Mouse (Mus musculus) cerebellum, postnatal 10 days (tissue): ENCODE data around the gene Gm20721.
"Not testable (repeated sequence)": the region's sequence is repeated elsewhere in the genome, so short reads cannot be mapped to it uniquely, and the experiment has no call there.

Experiments used
- DNase-seq, 2 experiments: peaks; one replicate each; pipeline ENCODE4 v3.0.0; 2021; ENCODE audit warnings: mixed read lengths in 2 of 2

Gm20721 gene

DNA sequence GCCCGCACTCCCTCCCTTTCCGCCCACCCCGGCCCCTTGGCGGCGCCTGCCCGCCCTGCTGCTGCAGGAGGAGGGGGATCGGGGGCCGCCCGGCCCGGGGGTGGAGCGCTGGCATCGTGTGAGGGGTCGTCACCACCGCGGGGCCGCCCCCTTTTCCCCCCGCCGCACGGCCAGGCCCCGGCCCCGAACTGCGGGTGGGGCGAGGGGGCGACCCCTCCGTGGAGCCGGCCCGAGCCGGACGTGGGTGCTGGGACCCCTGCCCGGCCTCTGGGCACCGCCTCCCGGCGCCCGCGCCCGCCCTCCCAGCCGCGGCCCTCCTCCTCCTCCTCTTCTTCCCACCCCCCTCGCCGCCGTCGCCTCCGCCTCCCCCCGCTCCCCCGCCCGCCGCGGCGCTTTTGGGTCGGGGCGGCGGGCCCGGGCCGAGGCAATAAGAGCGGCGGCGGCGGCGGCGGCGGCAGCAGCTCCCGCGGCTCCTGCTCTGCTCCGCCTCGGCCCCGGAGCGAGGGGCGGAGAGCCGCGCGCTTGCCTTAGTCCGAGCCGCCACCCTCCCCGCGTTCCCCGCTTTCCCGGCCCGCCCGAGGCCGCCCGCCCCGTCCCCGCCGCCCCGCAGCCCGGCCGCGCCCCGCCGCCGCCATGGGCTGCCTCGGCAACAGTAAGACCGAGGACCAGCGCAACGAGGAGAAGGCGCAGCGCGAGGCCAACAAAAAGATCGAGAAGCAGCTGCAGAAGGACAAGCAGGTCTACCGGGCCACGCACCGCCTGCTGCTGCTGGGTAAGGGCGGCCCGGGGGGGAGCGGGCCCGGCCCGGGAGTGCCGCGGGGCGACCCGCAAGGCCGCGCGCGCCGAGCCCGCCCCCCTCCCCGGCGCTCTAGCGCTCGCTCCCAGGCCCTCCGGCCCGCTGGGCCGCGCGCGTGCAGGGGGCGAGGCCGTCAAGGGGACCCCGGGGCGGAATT is 16.6 kb downstream of the Gm20721 start:
- DNase-seq: peak; percentile 90 to 95

DNA sequence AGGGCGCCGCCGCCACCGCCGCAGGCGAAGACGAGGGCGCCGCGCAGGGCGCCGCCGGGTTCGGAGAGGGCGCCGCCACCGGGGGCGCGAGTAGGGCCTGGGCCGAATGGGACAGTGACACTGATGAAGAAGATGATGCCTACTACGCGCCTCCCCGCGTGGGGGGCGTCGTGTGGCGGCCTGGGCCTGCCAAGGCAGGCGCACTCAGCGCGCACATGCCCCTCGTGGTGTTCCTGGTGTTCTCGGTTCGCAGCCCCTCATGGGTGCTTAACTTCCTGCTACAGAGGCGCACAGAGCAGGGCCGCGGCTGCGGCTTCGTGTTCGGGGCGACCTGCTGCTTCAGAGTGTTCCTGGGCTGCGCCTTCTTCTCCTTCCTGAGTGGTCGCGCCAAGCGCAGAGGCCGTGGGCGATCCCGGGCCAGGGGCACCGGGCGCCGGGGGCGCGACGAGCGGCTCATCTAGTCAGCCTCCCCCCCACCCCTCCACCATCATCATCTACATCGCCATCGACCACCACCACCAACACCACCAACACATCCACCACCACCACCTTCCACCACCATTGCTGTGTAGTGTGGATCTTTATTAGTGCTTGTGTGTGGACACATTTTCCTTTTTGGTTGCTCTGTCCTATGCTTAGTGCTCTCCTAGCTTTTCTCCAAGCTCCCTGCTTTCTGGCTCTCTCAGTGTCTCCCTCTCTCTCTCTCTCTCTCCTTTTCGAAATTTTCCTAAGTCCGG is 17.4 kb downstream of the Gm20721 start:
- DNase-seq: peak; percentile 48 to 55

DNA sequence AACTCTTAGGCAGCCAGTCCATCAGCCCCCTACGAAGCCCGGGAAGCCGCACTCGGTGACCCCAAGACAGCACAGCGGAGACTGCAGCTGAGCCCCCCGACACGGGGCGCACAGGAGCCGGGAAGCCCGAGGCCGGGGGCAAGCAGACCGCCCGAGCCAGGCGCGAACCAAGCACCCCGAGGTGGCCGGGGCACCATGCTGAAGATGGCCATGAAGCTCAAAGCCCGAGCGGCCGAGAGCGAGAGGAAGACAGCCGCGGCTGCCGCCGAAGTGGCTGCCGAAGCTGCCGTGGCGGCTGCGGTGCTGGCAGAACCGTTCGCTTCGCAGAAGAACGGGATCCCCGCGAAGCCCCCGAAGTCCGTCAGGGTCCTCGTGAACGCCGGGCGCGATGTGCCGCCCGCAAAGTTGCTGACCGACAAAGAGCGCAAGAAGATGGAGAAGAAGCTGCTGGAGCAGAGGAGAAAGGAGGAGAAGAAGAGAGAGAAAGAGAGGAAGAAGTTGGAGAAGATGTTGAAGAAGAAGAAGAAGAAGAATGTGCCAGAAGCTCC is 18.1 kb downstream of the Gm20721 start:
- peak; percentile 32 to 39 for DNase-seq

DNA sequence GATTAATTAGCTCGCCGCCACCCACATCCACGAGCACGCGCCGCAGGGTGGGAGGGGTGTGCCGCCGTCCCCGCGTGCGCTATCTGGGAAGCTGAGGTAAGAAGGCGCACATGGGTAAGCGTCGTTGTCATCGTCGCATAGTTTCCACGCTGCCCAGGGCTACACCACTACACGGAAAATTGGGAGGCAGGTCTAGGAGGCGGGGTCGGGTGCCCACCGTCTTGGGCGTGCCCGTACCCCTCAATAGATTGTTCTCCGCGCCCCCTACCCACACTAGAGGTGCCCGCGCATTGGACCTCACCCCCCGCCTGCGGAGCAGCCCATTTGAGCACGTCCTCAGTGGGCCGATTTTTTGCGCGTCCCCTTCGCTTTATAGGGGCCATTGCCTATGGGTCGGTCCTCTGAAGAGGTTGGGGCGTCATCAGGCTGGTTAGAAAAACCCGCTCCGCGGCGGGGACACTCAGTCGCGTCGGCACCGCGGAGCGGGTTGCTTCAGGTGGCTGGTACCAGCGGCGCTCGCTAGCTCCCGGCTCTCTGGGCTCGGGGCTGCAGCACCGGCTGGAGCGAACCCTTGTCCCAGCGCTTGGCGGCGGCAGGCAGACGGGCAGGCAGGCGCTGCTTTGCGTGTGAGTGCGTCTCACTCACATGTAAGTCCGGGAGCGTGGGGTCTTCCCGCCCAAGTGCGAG is 19.1 kb downstream of the Gm20721 start:
- DNase-seq: peak; percentile 82 to 83

DNA sequence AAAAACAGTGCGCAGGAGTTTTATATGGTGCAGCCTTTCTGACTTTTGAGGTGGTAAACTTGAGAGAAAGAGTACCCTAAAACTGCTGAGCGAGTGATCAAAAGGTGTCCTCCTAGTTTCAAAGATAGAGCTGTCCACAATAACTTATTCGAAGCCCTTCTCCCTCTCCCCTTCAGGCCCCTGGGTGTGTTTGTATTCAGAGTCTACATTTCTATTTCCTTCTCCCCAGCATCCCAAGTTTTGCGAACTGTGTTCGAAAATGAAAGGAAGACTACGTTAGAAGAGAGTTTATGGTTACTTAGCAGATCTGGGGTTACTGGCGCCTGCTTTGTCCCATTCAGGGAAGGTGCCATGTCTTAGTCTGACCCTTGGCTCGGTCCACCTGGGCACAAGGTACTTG is 20.0 kb downstream of the Gm20721 start:
- DNase-seq: no peak

DNA sequence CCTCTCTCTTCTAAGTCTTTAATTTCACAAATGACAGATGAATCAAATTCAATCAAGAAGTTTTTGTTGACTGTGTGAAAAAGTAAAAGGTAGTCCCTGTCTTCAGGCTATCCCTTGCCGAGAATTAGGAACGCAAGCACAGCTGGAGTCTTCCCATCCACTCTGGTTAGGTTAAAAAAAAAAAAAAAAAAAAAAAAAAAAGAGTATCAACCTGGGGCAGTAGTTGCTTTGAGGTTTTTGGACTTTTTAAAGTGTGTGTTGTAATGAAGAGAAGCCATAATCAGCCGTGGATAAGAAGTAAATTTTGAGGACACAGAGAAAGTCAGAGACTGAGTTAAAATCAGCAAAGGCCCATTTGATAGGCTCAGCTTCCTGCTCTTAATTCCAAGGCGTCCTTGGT is 20.5 kb downstream of the Gm20721 start:
- DNase-seq: no peak

DNA sequence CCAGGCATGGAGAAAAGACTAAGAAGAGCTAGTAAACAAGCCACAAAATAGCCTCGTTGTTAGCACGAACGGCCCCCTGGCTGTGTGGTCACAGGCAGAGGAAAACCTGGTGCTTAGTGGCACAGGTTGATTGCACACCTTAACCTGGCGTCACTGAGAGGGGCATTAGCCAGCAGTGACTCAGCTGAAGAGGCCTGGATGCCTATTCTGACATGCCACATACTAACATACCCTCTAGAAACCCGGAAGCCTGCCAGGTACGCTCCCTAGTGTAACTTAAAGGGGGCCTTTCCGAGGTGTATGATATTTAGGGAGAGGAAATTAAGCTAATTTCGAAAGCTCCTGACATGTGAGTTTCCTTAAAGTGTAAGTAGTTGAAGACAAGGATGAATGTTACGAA is 29.9 kb downstream of the Gm20721 start:
- DNase-seq: no peak

DNA sequence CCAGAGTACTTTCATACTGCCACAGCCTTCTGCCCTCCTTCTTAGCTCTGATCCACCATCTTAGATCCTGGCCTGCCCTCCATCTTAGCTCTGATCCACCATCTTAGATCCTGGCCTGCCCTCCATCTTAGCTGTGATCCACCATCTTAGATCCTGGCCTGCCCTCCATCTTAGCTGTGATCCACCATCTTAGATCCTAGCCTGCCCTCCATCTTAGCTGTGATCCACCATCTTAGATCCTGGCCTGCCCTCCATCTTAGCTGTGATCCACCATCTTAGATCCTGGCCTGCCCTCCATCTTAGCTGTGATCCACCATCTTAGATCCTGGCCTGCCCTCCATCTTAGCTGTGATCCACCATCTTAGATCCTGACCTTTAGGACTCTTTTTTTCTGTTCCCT is 31.1 kb downstream of the Gm20721 start:
- not testable (repeated sequence) for DNase-seq

DNA sequence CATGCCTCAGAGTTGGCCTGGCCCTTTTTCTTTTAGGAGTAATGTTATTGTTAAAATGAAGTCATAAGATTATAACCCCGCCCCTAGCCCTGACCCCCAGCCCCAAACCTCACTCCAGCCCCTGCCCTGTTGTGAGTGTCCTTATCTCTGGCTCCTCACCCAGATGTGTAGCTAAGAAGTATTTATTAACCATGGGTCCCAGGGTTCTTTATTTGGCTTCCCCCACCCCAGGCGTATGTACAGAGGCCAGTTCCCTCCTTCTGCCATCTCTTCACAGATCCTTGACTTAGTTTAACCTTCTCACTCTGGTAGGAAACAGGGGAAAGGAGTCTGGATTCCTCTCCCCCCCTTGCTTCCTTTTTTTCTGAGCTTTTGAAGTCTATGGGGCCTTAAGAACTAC is 33.9 kb downstream of the Gm20721 start:
- DNase-seq: no peak

DNA sequence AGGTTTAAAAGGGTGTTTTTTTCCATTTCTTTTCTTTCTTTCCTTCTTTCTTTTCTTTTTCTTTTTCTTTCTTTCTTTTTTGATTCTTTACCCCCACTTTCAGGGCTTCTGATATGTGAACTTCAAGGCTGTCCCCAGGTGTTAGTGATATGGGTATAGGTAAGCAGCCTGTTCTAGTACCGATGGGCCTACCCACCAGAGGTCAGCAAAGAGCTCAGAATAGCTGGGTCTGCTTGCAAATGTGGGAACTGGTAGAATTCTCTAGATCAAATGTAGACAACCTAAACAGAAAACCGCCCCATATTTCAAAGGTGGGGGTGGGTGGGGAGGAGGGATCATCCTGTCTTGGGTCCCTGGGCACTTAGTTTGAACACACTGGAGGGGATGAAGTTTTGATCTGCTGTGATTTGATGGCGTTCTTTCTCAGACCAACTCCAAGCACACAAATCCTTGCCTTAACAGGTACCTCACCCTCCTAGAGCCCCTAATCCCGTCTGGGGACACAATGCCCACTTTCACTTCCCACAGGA is 34.3 kb downstream of the Gm20721 start:
- peak; percentile 91 to 93 for DNase-seq

DNA sequence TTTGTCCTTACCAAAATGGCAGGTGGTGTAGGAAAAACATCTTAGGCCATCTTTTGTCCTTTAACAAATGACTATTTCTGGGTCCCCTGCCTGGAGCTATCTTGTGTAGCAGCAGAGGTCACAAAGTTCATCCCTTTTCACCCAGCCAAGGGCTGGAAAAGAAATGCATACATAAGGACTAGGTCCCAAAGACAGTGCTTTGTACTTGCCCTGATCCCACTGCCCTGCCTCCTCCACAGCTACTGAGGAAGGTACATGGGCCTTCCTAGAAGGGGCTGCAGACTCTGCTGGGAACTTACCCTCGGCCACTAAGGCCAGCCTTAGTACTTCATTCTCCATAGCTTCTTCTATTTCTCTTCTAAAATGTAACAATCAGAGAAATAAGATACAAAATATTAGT is 34.9 kb downstream of the Gm20721 start:
- DNase-seq: no peak

DNA sequence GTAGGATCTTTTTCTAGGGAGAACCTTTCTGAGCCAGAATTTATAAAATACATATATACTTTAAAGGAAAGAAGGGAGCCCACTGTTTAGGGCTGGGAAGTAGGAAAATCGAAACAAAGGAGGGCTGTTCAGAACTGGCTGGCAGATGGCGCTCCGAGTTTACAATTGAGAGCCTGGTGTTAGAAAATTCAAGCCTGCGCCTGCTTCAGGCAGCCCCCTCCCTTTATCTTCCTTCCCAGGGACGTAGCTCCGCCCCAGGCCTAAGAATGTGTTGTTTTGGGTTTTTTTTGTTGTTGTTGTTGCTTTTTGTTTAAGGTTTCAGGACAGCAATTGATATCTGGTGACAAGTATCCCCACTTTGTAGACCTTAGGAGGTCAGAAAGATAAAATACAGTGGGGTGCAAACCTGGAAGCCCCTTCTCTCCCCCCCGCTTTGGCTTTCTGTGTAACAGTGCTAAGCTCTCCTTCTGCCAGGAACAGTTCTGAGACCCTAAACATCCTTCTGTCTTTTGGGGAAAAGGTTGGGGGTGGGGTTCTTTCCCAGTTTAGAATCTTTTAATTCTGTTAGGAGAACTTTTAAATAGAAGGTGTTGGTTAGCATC is 35.5 kb downstream of the Gm20721 start:
- peak; percentile 81 to 82 for DNase-seq

DNA sequence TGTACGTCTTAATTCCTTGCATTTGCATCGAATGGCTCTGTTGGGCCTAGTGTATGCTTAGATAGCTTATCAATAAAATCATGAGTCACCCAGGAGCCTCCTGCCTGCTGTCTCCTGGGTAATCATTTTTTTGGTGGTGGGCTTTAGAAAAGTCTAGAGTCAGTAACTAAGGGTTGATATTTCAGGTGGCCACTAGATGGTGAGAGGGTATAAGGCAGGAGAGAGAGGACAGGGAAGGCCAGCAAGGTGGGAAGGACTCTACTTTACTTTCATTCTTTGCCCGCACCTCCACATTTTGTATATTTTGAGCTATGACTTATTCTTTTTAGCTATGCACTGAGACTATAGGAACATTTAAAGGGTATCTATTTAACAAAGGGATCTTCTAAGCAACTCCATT is 38.6 kb downstream of the Gm20721 start:
- DNase-seq: no peak

DNA sequence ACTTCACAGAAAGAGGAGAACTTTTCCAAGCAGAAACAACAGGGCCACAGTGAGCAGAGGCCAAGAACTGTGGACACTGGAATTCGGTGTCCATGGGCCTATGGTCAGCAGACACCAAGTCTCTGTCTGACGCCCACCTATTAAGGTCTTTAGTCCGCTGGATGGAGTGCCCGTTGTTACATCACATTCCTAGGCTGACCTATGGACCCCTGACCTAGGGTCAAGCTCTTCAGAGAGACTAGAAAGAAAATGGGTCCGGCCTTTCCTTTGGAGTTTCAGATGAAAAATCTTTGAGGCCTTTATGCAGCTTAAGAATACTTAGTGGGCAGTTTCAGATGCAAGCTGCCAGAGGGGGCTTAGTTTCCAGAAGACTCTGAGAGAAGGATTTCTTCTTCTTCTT is 40.9 kb downstream of the Gm20721 start:
- DNase-seq: no peak

DNA sequence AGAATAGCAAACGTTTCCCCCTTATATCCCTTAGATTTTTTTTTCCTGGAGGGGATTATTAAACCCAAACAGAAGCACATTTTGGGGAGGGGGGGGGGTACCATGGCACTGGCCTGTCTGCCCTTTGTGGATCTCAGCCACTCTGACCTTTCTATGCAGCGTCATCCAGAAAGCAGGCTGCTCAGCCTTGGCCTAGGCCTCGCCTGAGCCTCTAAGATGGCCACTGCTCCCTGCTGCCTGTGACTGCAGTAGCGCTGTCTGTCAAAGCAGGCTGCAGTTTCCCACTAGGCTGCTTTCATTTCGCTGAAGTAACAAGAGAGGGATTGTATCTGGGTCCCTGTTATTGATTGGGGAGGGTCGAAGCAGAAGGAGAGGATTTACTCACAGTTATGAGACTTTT is 44.0 kb downstream of the Gm20721 start:
- no peak for DNase-seq

DNA sequence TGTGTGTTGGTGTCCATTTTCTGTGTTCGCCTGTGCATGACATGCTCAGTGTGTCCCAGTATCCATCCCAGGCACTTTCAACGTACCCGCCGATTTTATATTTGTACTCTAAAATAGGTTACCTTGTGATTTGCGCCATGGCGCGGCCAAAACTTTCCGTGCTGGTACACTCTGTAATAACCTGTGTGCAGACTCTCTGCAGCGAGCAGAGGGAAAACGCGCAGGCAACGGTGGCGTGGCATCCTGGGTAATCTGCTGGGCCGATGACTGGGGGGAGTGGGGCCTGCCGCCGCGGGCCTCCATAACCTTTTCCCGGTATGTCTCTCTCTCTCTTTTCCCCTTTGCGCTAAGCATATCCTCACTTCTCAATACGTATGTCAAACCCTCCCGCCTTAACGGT is 45.8 kb downstream of the Gm20721 start:
- no peak for DNase-seq

DNA sequence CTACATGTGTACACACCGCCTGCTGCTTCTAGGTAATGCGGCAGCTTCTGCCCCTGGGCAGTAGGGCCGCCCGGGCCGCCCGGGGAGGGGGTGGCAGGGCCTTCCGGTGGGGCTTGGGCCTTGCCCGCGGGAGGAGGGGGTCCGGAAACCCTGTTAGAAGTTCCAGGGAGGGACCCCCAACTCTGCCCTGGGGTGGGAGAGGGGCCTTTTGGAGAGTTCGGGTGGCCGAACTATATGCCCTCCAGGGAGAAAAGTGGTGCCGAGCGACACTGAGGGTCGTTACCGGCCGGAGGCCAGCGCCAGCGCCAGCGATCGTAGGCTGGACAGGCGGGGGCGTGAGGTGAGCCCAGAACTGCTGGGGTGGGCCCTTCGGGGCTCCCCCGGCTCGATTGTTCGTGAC is 46.3 kb downstream of the Gm20721 start:
- no peak for DNase-seq

DNA sequence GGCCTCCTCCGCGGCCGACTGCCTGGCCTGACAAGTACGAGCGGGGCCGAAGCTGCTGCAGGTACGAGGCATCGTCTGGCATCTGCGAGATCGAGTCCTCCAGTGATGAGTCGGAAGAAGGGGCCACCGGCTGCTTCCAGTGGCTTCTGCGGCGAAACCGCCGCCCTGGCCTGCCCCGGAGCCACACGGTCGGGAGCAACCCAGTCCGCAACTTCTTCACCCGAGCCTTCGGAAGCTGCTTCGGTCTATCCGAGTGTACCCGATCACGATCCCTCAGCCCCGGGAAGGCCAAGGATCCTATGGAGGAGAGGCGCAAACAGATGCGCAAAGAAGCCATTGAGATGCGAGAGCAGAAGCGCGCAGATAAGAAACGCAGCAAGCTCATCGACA is 46.7 kb downstream of the Gm20721 start:
- no peak for DNase-seq

DNA sequence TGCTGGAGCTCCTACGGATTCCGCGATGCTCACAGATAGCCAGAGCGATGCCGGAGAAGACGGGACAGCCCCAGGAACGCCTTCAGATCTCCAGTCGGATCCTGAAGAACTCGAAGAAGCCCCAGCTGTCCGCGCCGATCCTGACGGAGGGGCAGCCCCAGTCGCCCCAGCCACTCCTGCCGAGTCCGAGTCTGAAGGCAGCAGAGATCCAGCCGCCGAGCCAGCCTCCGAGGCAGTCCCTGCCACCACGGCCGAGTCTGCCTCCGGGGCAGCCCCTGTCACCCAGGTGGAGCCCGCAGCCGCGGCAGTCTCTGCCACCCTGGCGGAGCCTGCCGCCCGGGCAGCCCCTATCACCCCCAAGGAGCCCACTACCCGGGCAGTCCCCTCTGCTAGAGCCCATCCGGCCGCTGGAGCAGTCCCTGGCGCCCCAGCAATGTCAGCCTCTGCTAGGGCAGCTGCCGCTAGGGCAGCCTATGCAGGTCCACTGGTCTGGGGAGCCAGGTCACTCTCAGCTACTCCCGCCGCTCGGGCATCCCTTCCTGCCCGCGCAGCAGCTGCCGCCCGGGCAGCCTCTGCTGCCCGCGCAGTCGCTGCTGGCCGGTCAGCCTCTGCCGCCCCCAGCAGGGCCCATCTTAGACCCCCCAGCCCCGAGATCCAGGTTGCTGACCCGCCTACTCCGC is 47.3 kb downstream of the Gm20721 start:
- no peak for DNase-seq

DNA sequence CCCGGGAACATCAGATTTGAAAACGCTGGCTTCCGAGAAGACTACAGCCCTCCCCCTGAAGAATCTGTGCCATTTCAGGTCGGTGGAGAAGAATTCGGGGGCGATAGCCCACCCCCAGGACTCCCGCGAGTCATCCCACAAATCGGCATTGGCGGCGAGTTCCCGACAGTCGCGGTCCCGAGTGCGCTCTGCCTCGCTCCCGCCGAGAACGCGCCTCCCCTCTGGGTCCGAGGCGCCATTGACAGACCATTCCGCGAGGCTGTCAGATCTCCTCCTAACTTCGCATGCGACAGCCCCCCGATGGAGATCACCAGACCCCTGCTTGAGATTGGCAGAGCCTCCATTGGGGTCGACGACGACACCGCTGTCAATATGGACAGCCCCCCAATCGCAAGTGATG is 48.0 kb downstream of the Gm20721 start:
- DNase-seq: no peak

DNA sequence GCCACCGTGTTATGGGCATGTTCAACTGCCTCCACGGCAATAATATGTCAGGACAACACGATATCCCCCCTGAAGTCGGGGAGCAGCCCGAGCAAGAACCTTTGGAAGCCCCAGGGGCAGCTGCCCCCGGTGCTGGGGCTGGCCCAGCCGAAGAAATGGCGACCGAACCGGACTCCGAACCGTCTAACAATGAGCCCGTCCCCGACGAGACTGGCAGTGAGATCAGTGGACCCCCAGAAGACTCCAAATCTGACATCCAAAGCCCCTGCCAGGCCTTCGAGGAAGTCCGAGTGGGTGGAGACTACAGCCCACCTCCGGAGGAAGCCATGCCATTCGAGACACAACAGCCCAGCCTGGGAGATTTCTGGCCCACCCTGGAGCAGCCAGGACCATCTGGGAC is 48.7 kb downstream of the Gm20721 start:
- no peak for DNase-seq

DNA sequence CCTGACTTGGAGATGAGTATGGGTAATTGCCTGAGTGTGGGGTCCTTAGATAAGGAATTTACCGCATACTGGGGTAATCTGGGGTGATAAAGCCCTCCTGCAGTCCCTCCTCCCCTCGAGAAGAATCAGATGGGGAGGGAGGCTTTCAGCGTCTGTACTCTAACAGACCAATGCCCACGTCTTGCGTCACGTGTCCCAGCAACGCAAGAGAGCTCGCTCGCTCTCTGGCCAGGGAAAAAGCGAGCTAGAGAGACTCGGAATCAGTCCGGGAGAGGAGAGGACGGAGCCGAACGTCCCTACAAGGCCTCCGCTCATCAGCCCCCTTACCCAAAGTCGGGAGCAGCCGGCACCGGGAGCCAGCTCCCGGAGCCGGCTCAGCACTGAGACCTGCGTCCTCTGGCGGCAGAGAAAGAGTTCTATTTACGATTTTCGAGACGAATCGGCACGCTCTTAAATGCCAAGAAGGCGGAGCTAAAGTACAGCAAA is 49.4 kb downstream of the Gm20721 start:
- DNase-seq: peak; percentile 56 to 67
